Mouse (Mus musculus) adrenal gland, adult 8-10 months (tissue): ENCODE data around the gene Gm11549. TPM values are rescaled to one million over a fixed set of nuclear protein-coding genes. Genes with fewer than 3 reads are reported as not detected.

Source experiments
- DNase-seq: peaks from one replicate; pipeline ENCODE4 v3.0.0; 2022
- total RNA-seq, 4 experiments: library from RNA; stranded (reverse); gene quantifications; 2 replicates each; pipeline ENCODE4 v1.2.4; 2022

Gene Gm11549
- total RNA-seq, 4 experiments from 2014 or later = not detected

- DNase-seq = no peak
Measured at GRCm38 (mm10) chr3:36511491-36511890, 10.1 kb downstream of the Gm11549 start.

GRCm38 (mm10) chr3:36505809-36506735 lies 15.5 kb downstream of the Gm11549 start:
- DNase-seq = no peak

GRCm38 (mm10) chr3:36505306-36505705 lies 16.3 kb downstream of the Gm11549 start:
- no peak for DNase-seq

GRCm38 (mm10) chr3:36501546-36501945 lies 20.1 kb downstream of the Gm11549 start:
- no peak for DNase-seq

- no peak for DNase-seq
Measured at GRCm38 (mm10) chr3:36500976-36501375, 20.6 kb downstream of the Gm11549 start.

GRCm38 (mm10) chr3:36499418-36499817 lies 22.2 kb downstream of the Gm11549 start:
- DNase-seq = no peak

- no peak for DNase-seq
Measured at GRCm38 (mm10) chr3:36498224-36498623, 23.4 kb downstream of the Gm11549 start.

- DNase-seq = peak; percentile 51
Measured at GRCm38 (mm10) chr3:36496746-36497145, 24.9 kb downstream of the Gm11549 start.

- DNase-seq = no peak
Measured at GRCm38 (mm10) chr3:36496273-36496672, 25.3 kb downstream of the Gm11549 start.

GRCm38 (mm10) chr3:36495436-36495835 lies 26.2 kb downstream of the Gm11549 start:
- peak; percentile 80 for DNase-seq

- no peak for DNase-seq
Measured at GRCm38 (mm10) chr3:36494613-36495012, 27.0 kb downstream of the Gm11549 start.

- no peak for DNase-seq
Measured at GRCm38 (mm10) chr3:36493641-36494283, 27.9 kb downstream of the Gm11549 start.

- DNase-seq = no peak
Measured at GRCm38 (mm10) chr3:36492716-36493391, 28.8 kb downstream of the Gm11549 start.

GRCm38 (mm10) chr3:36491535-36491934 lies 30.1 kb downstream of the Gm11549 start:
- DNase-seq = no peak

GRCm38 (mm10) chr3:36489590-36489910 lies 32.1 kb downstream of the Gm11549 start:
- DNase-seq = no peak

GRCm38 (mm10) chr3:36488899-36489589 lies 32.6 kb downstream of the Gm11549 start:
- DNase-seq = no peak

GRCm38 (mm10) chr3:36488367-36488766 lies 33.2 kb downstream of the Gm11549 start:
- DNase-seq = no peak

- DNase-seq = no peak
Measured at GRCm38 (mm10) chr3:36486881-36487280, 34.7 kb downstream of the Gm11549 start.

- no peak for DNase-seq
Measured at GRCm38 (mm10) chr3:36486176-36486575, 35.4 kb downstream of the Gm11549 start.

GRCm38 (mm10) chr3:36484292-36484691 lies 37.3 kb downstream of the Gm11549 start:
- no peak for DNase-seq

- DNase-seq = no peak
Measured at GRCm38 (mm10) chr3:36482940-36483339, 38.7 kb downstream of the Gm11549 start.

- DNase-seq = peak; percentile 51
Measured at GRCm38 (mm10) chr3:36481776-36482193, 39.8 kb downstream of the Gm11549 start.

GRCm38 (mm10) chr3:36480486-36480885 lies 41.1 kb downstream of the Gm11549 start:
- peak; percentile 32 for DNase-seq
